Mouse (Mus musculus) cerebellum, adult 2 months (tissue): ENCODE measurements at regions not wholly inside any gene's neighbourhood (a gene's known extent, or its start where the extent isn't known, plus 50 kb on each side); places are given as distances from the start of the nearest gene placed in this dataset.

Source experiments
- DNase-seq, 2 experiments: peaks; one replicate each; pipeline ENCODE4 v3.0.0; 2021
- H3K27ac ChIP-seq: fragments of 200-500 bp; 2 replicates; pipeline ENCODE4 v1.5.1; 2012; ENCODE audit warnings: low read length, control low read depth, inconsistent platforms; ENCODE audit not compliant: insufficient read depth
- H3K27me3 ChIP-seq: fragments of 200-500 bp; 2 replicates; pipeline ENCODE4 v1.6.1; 2012; ENCODE audit warnings: inconsistent platforms, mild to moderate bottlenecking, low read length, moderate library complexity; ENCODE audit not compliant: control insufficient read depth, insufficient read depth
- H3K4me1 ChIP-seq: fragments of 200-500 bp; 2 replicates; pipeline ENCODE4 v1.6.1; 2011; ENCODE audit warnings: low read length; ENCODE audit not compliant: control insufficient read depth, insufficient read depth
- H3K4me3 ChIP-seq: fragments of 200-500 bp; replicated peaks from 2 replicates; pipeline ENCODE3; 2011; ENCODE audit warnings: mild to moderate bottlenecking, low read depth, low read length, control low read depth; ENCODE audit not compliant: insufficient read depth
- CTCF ChIP-seq: fragments of 200-500 bp; IDR thresholded peaks from 2 replicates; pipeline ENCODE4 v1.5.1; 2011; ENCODE audit warnings: low read depth, mild to moderate bottlenecking, control low read depth, low read length, moderate library complexity, borderline replicate concordance; ENCODE audit not compliant: insufficient read depth
- POLR2A ChIP-seq: fragments of 200-500 bp; IDR thresholded peaks from 2 replicates; pipeline ENCODE4 v1.6.1; 2011; ENCODE audit warnings: low read length, control low read depth, borderline replicate concordance; ENCODE audit not compliant: insufficient read depth
- WGBS: fragments of 180-500 bp; shearing (Covaris S2); methylation state at CpG from one replicate; pipeline ENCODE4 v1.1.7; 2018; 5-methylcytosine and 5-hydroxymethylcytosine counted together

GRCm38 (mm10) chr1:137606716-137607115 lies 568.8 kb downstream of the Ptprc start:
- H3K27me3 ChIP-seq = no peaks in the 10 kb centered on the region
- H3K27ac ChIP-seq = no peak overlapping the region
- 87% methylated on average over 1 of the region's 1 CpGs for WGBS
- H3K4me1 ChIP-seq = no peaks in the 10 kb centered on the region
- no peak for DNase-seq
- H3K4me3 ChIP-seq = no peak overlapping the region
- TF ChIP-seq CTCF (no peak), POLR2A (no peak)

GRCm38 (mm10) chr1:137605890-137606663 lies 569.4 kb downstream of the Ptprc start:
- Histone ChIP-seq H3K4me1 (no peaks in the 10 kb centered on the region), H3K27ac (no peak overlapping the region), H3K4me3 (no peak overlapping the region), H3K27me3 (no peaks in the 10 kb centered on the region)
- DNase-seq = no peak
- no peak for TF ChIP-seq POLR2A
- TF ChIP-seq CTCF = no peak
- 39% methylated on average over 11 of the region's 11 CpGs for WGBS

GRCm38 (mm10) chr1:137593732-137594131 lies 581.8 kb downstream of the Ptprc start:
- no peak for DNase-seq
- Histone ChIP-seq H3K4me3 (no peak overlapping the region), H3K4me1 (peaks cover 13% of the 10 kb centered on the region; the same call in 1 of the 2 replicates), H3K27ac (no peak overlapping the region), H3K27me3 (no peaks in the 10 kb centered on the region)
- WGBS = 96% methylated on average over 7 of the region's 7 CpGs
- TF ChIP-seq POLR2A = no peak
- TF ChIP-seq CTCF = no peak

- WGBS = 50% methylated on average over 2 of the region's 2 CpGs
- H3K4me1 ChIP-seq = peaks cover 24% of the 10 kb centered on the region
- H3K27ac ChIP-seq = no peak overlapping the region
- H3K4me3 ChIP-seq = no peak overlapping the region
- no peaks in the 10 kb centered on the region for H3K27me3 ChIP-seq
- peak in 1 of 2 experiments; percentile 36 for DNase-seq
- TF ChIP-seq CTCF (no peak), POLR2A (no peak)
Observed at GRCm38 (mm10) chr1:137591891-137592290, 583.6 kb downstream of the Ptprc start.

- peak; percentile 71 to 90 for DNase-seq
- Histone ChIP-seq H3K27ac (no peak overlapping the region), H3K27me3 (no peaks in the 10 kb centered on the region), H3K4me1 (peaks cover 24% of the 10 kb centered on the region), H3K4me3 (no peak overlapping the region)
- WGBS = 18% methylated on average over 3 of the region's 3 CpGs
- TF ChIP-seq POLR2A = no peak
- no peak for TF ChIP-seq CTCF
Observed at GRCm38 (mm10) chr1:137591295-137591694, 584.2 kb downstream of the Ptprc start.

- Histone ChIP-seq H3K4me1 (peaks cover 27% of the 10 kb centered on the region), H3K27ac (peak overlapping the region; percentile 82), H3K4me3 (no peak overlapping the region), H3K27me3 (no peaks in the 10 kb centered on the region)
- 15% methylated on average over 6 of the region's 6 CpGs for WGBS
- peak; percentile 81 to 88 for DNase-seq
- TF ChIP-seq POLR2A (no peak), CTCF (no peak)
Observed at GRCm38 (mm10) chr1:137588304-137589300, 586.9 kb downstream of the Ptprc start.

GRCm38 (mm10) chr1:137587481-137588228 lies 587.9 kb downstream of the Ptprc start:
- TF ChIP-seq CTCF = no peak
- TF ChIP-seq POLR2A = no peak
- H3K4me3 ChIP-seq = no peak overlapping the region
- 69% methylated on average over 12 of the region's 12 CpGs for WGBS
- DNase-seq = peak; percentile 37 to 56
- H3K4me1 ChIP-seq = peaks cover 27% of the 10 kb centered on the region
- H3K27me3 ChIP-seq = no peaks in the 10 kb centered on the region
- peak overlapping the region; percentile 82 for H3K27ac ChIP-seq
